Mouse (Mus musculus): ENCODE measurements around the gene Mdga1.

- TF ChIP-seq CTCF (IDR thresholded peaks at IDR 0.05; ENCODE audit: extremely low read depth, insufficient read depth, low read length), result no peak
- TF ChIP-seq POLR2A (IDR thresholded peaks at IDR 0.05; ENCODE audit: extremely low read depth, insufficient read depth, low read length), result no peak
These were observed 99.6 kb downstream of the Mdga1 start for GRCm38 (mm10) chr17:29870316-29870715.

All from cortical plate, adult 2 months (tissue).